Mouse (Mus musculus): Measurements from ENCODE around the gene Xrcc5.

The Xrcc5 gene

DNA sequence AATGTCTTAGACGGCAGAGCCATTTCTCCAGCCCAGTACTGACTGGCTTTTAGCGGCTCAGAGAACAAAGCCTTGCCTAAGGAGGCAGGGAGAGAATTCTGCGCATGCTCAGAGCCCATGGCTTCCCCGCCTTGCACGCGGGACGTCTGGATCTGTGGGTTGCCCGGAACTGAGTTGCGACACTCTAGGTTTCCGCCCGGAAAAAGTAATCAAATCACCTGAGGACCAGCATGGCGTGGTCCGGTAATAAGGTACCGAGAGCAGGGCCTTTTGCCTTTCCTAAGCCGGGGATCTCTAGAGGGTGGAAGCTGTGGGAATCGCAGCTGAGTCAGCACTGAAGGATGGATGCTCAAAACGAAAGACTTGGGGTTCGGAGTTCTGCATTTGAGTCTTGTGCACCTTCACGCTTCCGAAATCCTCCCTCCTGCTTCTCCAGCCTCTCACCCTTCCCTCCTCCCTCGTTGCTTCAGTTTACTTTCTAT, at the start of gene Xrcc5:
Xrcc5 (plus strand) TSS at position 105 of the 482 bp plus-strand sequence.
- DNase-seq = peak; percentile 94

DNA sequence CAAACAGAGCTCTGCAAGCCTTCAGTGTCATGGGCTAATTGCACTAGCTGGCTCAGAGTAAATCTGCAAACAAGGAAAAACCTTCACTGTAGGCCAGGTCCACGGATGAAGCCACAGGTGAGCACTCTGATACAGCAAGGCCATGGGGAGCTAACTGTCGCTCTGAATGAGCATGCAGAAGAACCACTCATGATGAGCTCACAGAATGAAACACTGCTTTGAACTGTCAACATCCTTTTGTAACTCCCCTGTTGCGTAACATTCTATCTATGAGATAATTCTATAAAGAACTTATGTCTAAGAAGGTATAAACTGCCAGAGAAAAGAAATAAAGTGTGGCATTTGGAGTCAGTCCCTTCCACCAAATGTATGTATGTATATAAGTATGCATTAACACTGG, 44.1 kb upstream of the Xrcc5 start:
- DNase-seq = no peak

DNA sequence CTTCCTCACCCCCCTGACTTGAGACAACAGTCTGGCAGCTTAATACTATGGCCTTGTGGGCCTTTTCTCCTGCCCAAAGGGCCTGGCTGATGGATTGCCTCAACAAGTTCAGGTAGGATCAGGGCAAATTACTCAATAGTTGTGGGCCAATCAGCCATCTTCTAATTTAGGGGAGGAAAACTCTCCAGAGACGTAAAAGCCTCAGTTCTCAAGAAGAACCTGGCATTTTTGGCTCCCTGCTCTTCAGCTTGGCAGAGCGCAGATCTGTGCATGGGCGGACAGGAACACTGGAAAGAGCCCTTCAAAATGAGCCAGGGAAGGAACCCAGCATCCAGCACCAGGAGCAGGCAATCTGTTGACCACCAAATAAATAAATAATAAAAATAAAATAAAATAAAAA, 29.1 kb upstream of the Xrcc5 start:
- DNase-seq = no peak

DNA sequence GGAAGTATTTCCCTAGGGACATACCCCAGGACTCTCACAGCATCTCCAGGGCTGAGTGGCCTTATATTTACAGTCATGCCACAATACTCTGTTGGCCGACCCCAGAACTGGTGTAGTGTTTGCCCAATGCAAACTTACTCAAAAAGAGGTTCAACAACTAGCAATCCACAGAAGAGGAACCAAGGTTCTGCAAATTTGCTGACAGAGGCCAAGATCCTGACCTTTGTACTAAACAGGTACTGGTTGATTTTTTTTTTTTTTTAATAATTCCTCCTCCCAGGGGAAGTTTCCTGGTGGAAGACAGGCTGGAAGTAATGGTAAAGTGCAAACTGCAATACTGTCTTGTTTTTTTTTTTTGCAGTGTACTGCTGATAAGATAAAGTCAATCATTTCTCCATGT, 24.6 kb upstream of the Xrcc5 start:
- no peak for DNase-seq

DNA sequence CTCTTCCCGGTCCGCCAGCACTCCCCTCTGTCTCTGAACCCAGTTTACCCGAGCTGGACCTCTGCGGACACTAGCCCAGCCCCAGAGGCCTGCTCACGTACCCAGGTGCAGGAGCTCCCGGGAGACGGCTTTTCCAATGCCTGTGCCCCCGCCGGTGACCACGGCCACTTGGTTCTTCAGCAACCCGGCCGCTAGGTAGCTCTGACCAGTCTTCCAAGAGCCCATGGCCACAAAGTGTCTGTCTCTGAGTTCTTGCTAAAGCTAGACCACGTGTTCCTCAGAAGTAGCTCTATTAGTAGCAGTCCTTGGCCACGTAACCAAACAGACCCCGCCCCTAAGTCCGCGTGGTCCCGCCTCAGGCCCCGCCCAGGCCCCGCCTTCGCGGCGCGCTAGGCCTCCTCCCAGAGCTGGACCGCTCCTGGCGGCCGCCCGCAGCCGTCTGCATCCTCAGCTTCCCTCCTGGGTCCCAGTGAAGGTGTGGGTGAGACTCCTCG, 23.2 kb upstream of the Xrcc5 start, which contains the start of the genes Pecr and Tmem169:
Pecr (minus strand) TSS at position 323 of the 494 bp plus-strand sequence.
Tmem169 (plus strand) TSS at position 378 of the 494 bp plus-strand sequence.
- DNase-seq = peak; percentile 93

DNA sequence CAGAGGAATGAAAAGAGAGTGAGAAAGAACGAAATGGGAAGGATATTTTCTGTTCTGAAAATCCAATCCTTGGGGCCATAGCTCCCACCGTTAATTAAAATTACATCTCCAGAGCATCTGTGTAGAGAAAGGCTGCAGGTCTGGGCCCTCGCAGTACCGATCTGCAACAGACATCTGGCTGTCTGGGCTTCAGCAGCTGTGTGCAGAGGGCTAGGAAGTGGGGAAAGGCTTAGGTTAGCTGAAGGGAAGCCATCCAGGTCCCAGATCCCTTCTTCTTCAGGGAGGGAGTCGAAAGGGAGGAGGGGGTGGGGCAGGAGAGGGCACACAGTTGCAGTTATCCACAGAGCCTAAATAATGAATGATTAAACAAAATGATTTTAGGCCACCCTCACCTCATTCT, 22.7 kb upstream of the Xrcc5 start:
- no peak for DNase-seq

DNA sequence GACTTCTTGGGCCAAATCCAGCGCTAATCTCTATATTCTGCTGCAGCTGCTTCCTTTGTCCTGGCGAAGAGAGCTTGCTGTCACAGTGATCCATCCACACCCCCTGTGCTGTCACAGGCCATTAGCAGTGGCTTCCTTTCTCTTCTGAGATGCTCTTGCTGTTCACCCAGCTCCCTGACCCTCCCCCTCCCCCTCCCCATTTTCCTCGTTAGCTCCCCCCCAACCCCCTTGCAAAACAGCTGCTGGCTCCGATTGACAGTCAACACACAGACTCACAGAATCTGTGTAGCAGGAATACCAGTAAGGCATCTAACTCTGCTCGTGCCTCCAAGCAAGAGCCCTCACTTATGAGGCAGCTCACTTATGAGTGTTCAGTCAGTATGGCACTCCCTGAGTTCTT, 20.3 kb upstream of the Xrcc5 start:
- DNase-seq = no peak

DNA sequence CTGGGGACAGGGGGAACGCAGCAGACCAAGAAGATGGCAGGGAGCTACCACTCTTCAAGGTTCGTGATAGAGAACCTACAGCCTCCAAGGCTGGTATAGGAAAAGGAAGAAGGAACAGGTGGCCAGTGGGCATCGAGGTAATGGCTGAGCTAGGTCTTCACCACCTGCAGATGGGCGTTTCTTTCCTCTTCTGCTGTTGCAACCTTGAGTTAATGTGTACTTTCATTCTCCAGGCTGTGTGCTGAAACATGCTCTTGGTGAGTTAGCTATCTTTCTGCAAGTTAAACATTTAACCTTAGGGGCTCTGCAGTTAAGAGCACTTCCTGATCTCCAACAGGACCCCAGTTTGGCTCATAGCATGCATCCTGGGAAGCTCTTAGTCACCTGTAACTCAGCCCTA, 19.3 kb upstream of the Xrcc5 start:
- DNase-seq = peak; percentile 68

DNA sequence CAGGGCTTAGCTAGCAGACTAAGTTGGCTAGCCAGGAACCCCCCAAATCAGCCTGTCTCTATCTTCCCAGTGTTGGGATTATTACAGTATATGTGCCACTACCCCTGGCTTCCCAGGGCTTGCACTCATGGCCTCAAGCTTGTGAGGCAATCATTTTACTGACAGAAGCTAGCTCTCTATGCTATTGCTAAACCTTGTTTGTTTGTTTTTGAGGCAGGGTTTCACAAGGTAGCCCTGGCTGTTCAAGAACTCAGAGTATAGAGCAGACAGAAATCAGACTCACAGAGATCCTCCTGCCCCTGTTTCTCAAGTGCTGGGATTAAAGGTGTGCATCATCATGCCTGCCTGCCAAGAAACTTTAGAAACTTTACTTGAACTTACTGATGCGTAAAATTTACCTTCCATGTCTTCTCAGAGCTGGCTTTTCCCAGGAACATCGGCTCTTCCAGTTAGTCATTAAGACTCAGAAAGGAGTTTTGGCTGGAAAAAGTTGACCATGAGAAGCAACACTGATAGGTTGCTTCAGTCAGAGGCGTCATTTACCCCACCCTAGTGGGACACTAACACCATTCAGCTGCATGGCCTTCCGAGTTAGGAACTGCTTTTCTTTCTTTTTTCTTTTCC, 18.6 kb upstream of the Xrcc5 start:
- DNase-seq = peak; percentile 65

DNA sequence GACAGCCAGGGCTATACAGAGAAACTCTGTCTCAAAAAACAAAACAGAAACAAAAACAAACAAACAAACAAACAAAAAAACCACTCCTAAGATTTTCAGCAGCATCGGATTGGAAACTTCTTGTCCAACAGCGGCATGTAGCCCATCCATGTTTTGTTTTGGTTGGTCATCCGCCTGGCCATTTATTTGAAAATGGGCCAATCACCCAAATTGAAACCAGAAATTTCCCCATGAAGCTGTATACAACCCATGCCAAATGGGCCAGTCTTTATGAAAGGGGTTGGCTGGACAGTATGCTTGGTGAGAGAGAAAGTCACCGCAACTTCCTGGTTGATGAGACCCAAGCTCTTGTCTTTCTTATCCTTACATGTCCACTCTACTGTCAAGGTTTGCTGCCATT, 16.3 kb upstream of the Xrcc5 start:
- no peak for DNase-seq

DNA sequence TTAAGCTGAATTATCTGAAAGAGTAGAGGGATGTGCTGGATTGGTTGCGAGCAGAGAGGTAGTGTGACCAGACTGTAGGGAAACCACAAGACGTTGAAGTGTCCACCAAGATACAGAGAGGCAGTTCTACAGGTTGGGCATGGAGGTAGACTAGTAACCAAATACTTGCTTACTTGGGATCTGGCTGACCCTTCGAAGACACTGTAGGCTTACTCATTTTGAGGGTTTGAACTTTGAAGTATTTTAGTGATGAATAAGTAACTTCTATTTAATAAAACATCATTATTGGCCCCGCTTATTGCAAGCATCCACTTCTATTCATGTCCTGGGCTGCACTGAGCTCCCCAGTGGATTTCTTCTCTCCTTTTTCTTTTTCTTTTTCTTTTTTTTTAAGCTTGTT, 15.8 kb upstream of the Xrcc5 start:
- DNase-seq = no peak

DNA sequence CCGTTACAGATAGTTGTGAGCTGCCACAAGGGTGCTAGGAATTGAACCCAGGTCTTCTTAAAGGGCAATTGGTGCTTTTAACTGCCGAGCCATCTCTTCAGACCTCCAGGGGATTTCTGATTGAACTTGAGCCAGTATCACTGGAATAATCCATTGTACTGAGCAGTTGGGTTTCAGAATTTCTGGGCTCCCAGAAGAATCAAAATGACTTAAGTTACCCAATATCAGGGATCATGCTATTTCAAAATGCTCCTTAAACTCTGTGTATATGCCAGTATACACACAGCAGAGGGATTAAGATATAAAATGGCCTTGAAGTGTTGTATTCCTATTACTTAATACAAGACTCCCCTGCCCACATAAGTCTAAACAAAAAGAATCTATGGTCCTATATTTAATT, 15.3 kb upstream of the Xrcc5 start:
- DNase-seq = no peak

DNA sequence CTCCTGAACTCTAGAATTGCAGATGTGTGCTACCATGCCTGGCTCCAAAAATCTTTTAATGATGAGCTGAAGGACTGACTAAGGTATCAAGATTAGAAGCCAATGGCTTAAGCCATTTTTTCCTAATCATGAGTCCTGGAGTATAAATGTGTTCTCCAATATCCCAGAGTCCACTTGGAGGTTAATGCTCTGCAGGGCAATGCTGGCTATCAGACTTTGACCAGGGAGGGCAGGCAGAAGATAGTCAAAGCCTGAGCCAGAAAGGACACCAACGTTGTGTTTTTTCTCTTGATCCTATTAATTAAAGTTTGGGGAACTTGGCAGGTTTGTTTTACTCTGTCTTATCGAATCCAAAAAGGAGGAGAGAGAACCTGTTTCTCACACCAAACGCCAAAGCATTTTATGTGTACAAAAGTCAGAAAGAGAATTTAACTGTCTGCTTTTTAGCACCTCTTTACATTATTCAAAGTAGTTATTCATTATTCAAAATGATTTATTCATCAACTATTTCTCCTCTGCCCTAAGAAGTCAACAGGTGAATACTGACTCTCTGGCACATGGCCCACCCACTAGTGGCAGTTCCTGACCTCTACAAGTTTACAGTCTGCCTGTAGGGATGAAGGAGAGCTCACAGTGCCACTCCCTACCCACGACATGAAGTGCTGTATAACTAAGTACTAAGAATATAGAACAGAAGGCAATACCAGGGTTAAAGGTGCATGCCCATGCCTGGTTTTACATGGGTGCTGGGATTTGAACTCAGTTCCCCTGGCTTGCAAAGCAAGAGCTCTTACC, 13.2 kb upstream of the Xrcc5 start:
- peak; percentile 79 for DNase-seq

DNA sequence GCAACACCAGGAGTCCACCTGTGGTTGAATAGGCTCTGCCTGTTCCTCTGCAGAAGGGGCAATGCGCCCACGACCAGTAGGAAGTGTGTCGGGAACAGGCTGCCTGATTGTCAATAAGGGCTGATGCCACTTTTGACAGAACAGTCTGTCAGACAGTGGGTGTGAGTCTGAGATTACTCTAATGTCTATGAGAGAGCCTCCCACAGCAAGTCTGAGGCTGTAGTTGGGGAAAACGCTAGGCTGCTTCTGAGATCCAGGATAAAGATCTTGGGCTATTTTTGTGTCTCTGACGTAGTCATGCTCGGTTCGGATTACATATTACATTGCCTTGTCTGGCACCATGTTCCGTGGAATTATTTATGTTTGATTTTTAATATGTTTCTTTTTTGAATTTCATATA, 11.5 kb upstream of the Xrcc5 start:
- no peak for DNase-seq

DNA sequence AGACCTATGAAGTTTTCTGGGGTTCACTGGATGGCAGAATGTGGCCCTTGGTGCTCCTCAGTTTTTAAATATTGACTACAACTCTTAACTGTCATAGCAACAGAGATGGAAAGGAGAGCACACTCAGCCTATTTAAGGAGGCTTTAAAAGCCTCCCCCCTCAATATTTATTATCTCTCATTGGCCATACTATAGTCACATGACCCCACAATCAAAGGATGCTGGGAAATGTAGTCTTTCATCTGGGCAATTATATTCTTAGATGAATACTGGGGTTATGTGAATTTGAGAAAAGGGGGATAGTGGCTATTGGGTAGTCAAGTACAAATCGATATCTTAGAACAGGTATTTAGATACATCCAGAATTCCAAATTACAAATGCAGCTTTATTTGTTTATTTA, 5.4 kb upstream of the Xrcc5 start:
- no peak for DNase-seq

DNA sequence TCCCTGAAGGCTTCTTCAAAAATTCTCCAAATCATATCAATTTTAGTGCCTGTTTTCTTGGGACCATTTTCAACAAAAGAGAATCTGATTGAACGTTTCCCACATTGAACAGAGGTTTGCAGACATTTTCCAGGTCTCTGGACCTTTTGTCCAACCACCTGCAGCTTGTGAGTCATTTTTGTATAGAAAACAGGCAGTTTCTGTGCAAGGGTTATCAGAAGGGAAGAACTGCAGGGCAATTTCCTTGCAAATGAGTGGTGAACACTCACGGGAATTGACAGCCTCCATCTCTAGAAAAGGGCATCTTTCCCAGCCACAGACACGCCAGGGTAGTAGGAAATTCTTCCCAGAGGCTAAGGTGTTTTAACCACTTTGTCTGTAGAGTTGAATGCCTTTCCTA, 980 bp upstream of the Xrcc5 start:
- DNase-seq = no peak

DNA sequence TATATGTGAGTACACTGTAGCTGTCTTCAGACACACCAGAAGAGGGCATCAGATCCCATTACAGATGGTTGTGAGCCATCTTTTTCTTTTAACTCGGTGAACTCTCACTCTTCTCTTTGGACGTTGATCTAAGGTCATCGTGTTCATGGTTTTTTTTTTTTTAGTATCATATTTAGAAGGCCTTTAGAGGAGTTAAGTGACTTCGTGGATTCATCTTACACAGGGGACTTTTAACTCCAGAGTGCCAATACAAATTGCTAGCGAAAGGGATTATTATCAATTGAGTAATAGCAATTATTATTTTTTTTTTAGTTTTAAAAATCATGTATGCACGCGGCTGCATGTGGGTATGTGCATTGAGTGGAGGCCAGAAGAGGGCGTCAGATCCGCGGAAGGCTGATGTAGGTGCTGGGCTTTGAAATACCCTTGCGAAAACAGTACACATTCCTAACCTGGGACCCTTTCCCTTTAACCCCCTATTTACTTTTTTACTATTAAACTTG, 491 bp upstream of the Xrcc5 start:
- DNase-seq = no peak

DNA sequence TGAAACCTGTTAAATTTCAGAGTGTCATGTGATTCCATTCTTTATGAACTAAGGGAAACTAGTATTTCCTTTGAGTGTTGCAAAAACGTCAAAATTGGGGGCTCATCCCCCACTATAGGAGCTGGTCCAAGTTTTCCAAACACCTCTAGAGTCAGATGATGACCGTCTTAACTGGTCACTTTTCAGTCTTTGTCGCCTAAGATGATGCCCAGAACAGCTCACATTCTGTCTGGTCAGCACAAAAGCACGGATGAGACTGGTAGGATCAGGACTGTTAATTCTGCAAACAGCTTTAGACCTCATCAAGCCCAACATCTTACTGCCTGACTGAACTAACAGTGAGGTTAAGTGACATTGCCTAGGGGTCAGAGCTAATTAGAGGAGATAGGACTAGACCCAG, 1.7 kb downstream of the Xrcc5 start:
- no peak for DNase-seq

DNA sequence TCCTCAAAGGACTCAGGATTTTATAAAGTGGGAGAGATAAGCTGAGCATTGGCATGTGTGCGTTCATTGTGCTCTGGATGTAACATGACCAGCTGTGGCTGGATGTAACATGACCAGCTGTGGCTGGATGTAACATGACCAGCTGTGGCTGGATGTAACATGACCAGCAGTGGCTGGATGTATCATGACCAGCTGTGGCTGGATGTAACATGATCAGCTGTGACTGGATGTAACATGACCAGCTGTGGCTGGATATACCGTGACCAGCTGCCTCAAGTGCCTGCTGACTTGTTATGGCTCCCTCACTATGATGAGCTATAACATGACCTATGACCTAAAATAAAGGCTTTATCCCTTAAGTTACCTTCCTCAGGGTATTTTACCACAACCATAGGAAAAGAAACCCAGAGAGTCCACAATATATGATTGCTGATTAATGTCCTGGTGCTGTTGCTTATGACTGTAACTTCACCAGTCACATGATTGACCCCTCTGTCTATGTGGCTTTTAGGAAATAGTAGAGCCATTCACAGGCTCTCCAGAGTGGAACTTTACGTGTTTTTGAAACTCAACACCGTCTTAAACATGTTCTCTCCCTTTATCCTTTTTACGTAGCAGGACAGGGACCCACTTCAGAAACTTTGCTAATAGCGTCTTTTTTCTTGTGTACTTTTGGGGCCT, 2.7 kb downstream of the Xrcc5 start:
- DNase-seq = no peak

DNA sequence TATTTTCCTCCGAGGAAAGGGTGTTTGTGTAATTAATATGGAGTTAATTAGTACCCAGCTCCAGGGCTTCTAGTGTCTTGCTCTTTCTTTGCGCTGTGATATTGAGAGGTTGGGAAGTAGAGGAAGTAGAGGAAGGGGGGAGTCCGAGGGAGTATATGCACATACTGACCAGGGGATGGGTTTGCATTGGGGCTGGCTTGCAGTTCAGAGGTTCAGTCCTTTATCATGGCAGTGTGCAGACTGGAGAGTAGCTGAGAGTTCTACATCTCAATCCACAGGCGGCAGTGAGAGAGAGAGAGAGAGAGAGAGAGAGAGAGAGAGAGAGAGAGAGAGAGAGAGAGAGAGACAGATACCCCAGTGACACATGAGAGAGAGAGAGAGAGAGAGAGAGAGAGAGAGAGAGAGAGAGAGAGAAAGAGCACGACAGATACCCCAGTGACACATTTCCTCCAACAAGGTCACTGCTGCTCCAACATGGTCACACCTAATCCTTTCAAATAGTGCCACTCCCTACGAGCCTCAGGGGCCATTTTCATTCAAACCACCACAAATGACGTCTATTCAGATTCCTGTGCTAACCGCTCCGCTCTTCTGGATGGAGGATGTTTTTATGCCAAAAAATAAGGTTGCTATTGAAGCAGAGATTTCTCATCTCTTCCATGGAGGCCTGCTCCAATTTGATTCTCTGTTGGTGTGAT, 5.6 kb downstream of the Xrcc5 start:
- no peak for DNase-seq

DNA sequence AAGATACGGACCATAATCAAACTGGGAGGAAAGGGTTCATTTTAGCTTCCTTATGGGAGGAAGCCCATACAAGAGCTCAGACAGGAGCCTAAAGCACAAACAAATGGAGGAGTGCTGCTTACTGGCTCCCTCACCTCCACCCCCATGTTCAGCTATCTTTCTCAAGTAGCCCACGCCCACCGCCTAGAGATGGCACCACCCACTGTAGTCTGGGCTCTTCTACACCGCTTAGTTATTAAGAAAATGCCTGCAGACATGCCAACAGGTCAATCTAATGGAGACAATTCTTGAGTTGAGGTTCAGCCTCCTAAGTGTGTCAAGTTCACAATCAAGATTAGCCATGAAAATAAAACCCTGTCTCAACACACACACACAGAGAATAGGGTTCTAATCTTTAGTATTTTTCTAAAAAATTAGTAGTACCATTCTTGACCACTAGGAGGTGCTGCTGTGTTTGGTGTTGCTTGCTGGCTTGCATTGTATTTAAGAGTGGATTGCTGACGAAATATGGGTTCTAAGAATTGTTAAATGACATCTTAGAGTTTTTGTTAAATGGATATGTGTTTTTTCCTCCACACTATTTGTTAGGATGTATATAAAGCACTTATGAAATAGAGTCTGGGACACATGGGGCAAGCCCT, 6.3 kb downstream of the Xrcc5 start:
- no peak for DNase-seq

DNA sequence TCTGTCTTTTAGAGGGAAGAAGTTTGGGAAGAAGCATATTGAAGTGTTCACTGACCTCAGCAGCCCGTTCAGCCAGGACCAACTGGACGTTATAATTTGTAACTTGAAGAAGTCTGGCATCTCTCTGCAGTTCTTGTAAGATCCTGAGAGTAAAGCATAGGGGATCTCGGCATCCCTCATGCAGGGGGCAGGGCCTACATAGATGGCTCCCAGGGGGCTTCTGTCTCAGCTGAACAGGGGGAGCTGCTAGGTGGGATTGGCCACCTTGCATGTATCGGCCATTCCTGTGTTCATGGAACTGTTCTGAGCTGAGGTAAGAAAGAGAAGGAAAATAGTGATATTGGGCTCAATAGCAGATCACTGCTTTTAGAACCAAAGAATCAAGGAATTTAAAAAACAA, 8.2 kb downstream of the Xrcc5 start:
- DNase-seq = no peak
